Mouse (Mus musculus) gastrocnemius, postnatal 36 days (tissue): ENCODE measurements around the gene Tchp. TPM values are rescaled to one million over a fixed set of nuclear protein-coding genes. Genes with fewer than 3 reads are reported as not detected.

ENCODE experiments used
- DNase-seq, 2 experiments: peaks; one replicate each; pipeline ENCODE4 v3.0.0; 2022
- intact Hi-C: fragments of 180-260 bp; cut with DNase I; formaldehyde crosslinking; loops from one replicate; pipeline ENCODE4 v1.15.1; 2025
- microRNA-seq, 2 experiments: library from miRNA; unstranded; fragments of <30 nt; microRNA quantifications; one replicate each; pipeline ENCODE4 v1.2.0; 2021
- total RNA-seq, 2 experiments: library from RNA; stranded (reverse); gene quantifications; 2 replicates each; pipeline ENCODE4 v1.2.3; 2021

The Tchp gene
- total RNA-seq, 2 experiments from 2014 or later = 2.7 to 2.9 TPM

DNA sequence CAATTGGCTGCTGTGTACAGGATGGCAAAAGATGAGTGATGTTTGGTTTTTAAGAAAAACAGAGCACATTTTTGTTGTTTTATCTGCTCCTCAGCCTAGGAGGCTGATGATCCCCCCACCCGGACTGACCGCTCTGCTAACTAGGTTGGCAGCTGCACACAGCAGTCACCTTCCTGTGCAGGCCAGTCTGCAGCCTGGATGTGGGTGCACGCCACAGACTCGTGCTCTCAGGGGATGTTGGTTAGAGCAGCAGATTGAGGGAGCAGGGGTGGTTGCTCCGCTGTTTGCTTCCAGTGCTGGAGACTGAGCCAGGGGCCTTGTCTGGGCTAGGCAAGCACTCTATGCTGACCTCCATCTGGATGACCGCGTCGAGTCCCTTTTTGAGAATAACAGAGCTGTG, 62.2 kb downstream of the Tchp start:
- intact Hi-C loops = no loop called here
- DNase-seq = no peak

DNA sequence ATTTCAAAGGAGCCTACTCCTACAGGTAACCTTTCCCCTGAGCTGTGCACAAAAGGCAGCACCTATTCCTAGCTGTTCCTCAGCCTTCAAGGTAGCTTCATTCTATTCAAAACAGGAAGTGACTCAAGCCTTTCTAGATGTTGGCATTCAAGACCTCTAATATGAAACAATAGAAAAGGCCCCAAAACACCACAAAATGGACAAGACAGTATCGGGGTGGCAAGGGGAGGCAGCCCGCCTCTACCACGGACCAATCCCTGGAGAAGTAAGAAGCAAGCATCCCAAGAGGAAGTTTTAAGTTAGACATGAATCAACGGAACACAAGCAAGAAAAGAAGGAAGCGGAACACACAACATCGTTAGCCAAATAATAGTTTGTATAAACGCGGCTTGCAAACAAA, 64.2 kb downstream of the Tchp start:
- no peak for DNase-seq
- intact Hi-C loops = no loop called here

Small RNA genes within 50 kb of the gene (microRNA-seq; reads per million reads assigned to microRNA genes)
- 0 reads per million in 2 experiments for gene Mir7028

Other genes with a start within 250 kb of the Tchp start
- gene Fam222a, start 139.7 kb upstream of the Tchp start, total RNA-seq = under 1 TPM; 0.22 to 0.28 TPM
- gene Trpv4, start 49.3 kb upstream of the Tchp start, total RNA-seq = 1 to 10 TPM in 1 of 2 experiments, under 1 TPM in 1; 0.87 to 2.1 TPM
- 1 to 10 TPM; 7.3 to 7.9 TPM for gene Gltp, start 16.8 kb upstream of the Tchp start, total RNA-seq
- 10 to 100 TPM; 18.8 to 21.4 TPM for gene Ankrd13a, start 66.9 kb downstream of the Tchp start, total RNA-seq
- gene Git2, start 67.8 kb downstream of the Tchp start, total RNA-seq = 10 to 100 TPM; 15.9 to 17.4 TPM
- 1 to 10 TPM; 4.9 to 5.2 TPM for gene 1500011B03Rik, start 115.7 kb downstream of the Tchp start, total RNA-seq
- not detected for gene 4930519G04Rik, start 145.9 kb downstream of the Tchp start, total RNA-seq
- not detected for gene Gm9936, start 150.9 kb downstream of the Tchp start, total RNA-seq
- gene Oasl2, start 189.2 kb downstream of the Tchp start, total RNA-seq = 1 to 10 TPM; 1.2 to 2.7 TPM
- gene Oasl1, start 215.5 kb downstream of the Tchp start, total RNA-seq = under 1 TPM in 1 of 2 experiments, not detected in 1; 0.59 TPM
- 10 to 100 TPM; 19.2 to 23.1 TPM for gene 2210016L21Rik, start 234.4 kb downstream of the Tchp start, total RNA-seq